Mouse (Mus musculus) layer of hippocampus, adult 9-11 months (tissue): ENCODE data around the gene Gm49661.

Experiments used
- DNase-seq: peaks from one replicate; pipeline ENCODE4 v3.0.0; 2022

Gm49661 gene

GRCm38 (mm10) chr8:84928456-84929306 lies 40.6 kb downstream of the Gm49661 start:
- DNase-seq: peak; percentile 53

DNA sequence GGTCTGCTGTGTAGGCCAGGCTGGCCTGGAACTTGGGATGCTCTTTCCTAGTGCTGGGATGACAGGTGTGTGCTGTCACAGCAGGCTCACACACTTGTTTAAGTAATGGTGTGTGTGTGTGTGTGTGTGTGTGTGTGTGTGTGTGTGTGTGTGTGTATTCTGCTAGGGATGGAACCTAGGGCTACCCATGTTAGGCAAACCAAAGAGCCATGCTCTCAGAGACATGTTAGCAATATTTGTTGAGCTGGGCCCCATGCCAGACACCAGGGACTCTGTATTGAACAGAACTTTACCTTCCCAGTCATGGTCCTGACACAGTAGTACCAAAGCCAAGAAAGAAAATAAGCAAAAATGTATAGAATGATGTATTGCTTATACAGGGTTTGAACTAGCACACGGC lies 41.7 kb downstream of the Gm49661 start:
- no peak for DNase-seq

DNA sequence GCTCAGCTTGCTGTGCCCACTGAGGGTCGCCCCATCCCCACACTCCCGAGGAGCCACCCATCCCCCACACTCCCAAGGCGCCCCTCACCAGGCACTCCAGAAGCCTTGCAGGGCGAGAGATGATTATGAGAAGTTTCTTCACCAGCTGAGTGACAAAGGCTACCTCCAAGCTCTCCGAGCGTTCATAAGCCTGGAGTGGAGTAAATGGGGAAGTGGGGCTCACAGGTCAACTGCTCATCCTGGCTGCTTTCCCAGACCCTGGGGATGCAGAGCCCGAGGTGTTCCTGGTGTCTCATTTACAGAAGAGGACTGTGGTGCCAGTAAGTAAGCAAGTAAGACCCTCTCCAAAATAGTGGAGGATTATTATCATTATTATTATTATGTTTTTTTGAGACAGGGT lies 43.7 kb downstream of the Gm49661 start:
- no peak for DNase-seq

GRCm38 (mm10) chr8:84921596-84921995 lies 47.6 kb downstream of the Gm49661 start:
- no peak for DNase-seq

DNA sequence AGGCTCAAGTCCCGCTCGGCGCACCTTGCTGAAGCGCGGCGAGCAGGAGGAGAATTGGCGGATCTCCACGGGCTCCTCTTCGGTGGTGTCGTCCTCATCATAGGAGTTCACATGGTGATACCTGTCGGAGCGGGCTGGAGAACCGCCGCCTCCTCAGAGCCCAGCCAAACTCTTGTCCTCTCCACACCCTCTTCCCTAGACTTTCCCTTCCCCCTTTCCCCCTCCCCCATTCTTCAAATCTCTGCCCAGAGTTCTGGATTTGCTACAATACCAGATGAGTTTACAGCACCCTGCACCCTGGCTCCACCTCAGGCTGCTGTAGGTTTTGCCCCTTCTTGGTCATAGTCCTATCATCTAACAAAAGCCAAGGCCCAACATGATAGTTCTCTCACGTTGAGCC lies 50.6 kb downstream of the Gm49661 start:
- no peak for DNase-seq

DNA sequence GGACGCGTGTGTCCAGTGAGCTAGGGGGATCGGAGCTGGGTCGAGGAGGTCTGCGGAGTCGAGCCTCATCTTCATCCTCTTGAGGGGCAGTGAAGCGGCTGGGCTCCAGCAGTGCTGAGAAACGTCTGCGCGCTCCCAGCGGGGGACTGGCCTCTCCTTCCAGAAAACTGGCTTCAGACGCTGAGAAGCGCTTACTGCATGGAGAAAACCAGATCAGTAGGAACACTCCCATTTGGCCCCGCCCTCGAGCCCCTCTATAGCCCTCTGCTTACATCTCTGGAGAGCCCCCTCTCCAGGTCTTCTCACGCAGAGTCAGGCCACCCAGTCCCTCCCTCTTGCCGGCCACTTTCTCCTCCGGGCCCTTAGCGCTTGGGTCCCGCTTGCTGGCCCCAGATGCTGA lies 51.5 kb downstream of the Gm49661 start:
- DNase-seq: no peak
